Mouse (Mus musculus) liver, adult 2 months (tissue): Measurements from ENCODE around the gene Bag6.

ENCODE experiments used
- CTCF ChIP-seq: fragments of 200-500 bp; IDR thresholded peaks from 2 replicates; pipeline ENCODE4 v1.5.1; 2011; ENCODE audit warnings: low read depth, low read length, control low read depth
- POLR2A ChIP-seq: fragments of 200-500 bp; IDR thresholded peaks from 2 replicates; pipeline ENCODE4 v1.6.1; 2011; ENCODE audit warnings: low read length, control low read depth; ENCODE audit not compliant: insufficient read depth; ENCODE audit errors: extremely low read depth

DNA sequence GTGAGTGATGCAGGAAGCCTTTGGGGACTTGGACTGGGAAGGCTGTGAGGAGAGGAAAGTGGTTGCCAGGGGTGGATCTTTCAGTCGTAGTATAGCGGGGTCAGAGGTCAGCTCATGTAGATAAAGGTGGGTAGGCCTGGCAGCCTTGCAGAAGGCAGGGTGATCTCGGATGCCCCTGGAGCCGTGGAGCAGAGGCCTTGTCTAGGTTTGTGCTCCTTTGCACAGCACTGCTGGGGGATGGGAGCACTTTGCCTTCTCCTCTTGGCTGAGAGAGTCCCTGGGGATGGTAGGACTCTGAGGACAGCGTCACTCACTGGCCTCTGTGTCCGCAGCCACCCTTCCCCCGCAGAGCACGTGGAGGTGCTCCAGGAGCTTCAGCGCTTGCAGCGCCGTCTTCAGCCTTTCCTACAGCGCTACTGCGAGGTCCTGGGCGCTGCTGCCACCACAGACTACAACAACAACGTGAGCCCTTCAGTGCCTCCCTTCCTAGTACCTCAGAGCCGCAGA is 5.6 kb downstream of the Bag6 start:
- no peak for TF ChIP-seq POLR2A
- TF ChIP-seq CTCF, result no peak
